Mouse (Mus musculus) liver, embryonic 15.5 days (tissue): Measurements from ENCODE around the gene Zfp46. TPM values are rescaled to one million over a fixed set of nuclear protein-coding genes. Genes with fewer than 3 reads are reported as not detected.
A peak's percentile ranks its signal among the peaks of the same experiment; 100 is the strongest.

Experiments
- ATAC-seq: fragments of 200-750 bp; cut with Nextera tagmentation; 2 replicates; pipeline ENCODE4 v1.8.0; 2017; ENCODE audit warnings: moderate number of reproducible peaks, mild to moderate bottlenecking, moderate library complexity; ENCODE audit not compliant: insufficient read depth
- H3K27ac ChIP-seq: fragments of 300-500 bp; sonication (generic); replicated peaks from 2 replicates; pipeline ENCODE4 v1.5.1; 2015; ENCODE audit warnings: mild to moderate bottlenecking, inconsistent platforms
- H3K27me3 ChIP-seq: fragments of 300-500 bp; sonication (generic); 2 replicates; pipeline ENCODE4 v1.6.1; 2015; ENCODE audit warnings: mild to moderate bottlenecking, inconsistent platforms
- H3K36me3 ChIP-seq: fragments of 300-500 bp; sonication (generic); replicated peaks from 2 replicates; pipeline ENCODE4 v1.6.1; 2015; ENCODE audit warnings: moderate library complexity, mild to moderate bottlenecking, inconsistent platforms
- H3K4me1 ChIP-seq: fragments of 300-500 bp; sonication (generic); replicated peaks from 2 replicates; pipeline ENCODE4 v1.6.1; 2015; ENCODE audit warnings: inconsistent platforms
- H3K4me2 ChIP-seq: fragments of 300-500 bp; sonication (generic); 2 replicates; pipeline ENCODE4 v1.6.1; 2015; ENCODE audit warnings: moderate library complexity, mild to moderate bottlenecking, inconsistent platforms
- H3K4me3 ChIP-seq: fragments of 300-500 bp; sonication (generic); replicated peaks from 2 replicates; pipeline ENCODE4 v1.5.1; 2015; ENCODE audit warnings: mild to moderate bottlenecking, inconsistent platforms
- H3K9ac ChIP-seq: fragments of 300-500 bp; sonication (generic); 2 replicates; pipeline ENCODE4 v1.6.1; 2015; ENCODE audit warnings: moderate library complexity, mild to moderate bottlenecking, inconsistent platforms
- H3K9me3 ChIP-seq: fragments of 300-500 bp; sonication (generic); replicated peaks from 2 replicates; pipeline ENCODE4 v1.6.1; 2016; ENCODE audit warnings: inconsistent platforms
- WGBS: fragments of 180-500 bp; shearing (Covaris S2); methylation state at CpG from one replicate; pipeline ENCODE4 v1.1.7; 2015; ENCODE audit warnings: mixed read lengths; ENCODE audit not compliant: insufficient replicate concordance; 5-methylcytosine and 5-hydroxymethylcytosine counted together
- polyA plus RNA-seq: library from polyadenylated mRNA; unstranded; fragments of >200 nt; fragmentation: Nextera tagmentation; extraction: Ambion mirVana; gene quantifications from 2 replicates; pipeline ENCODE4 v1.2.1, GENCODE M21; 2015

The Zfp46 gene
- polyA plus RNA-seq, 1 experiment from 2014 or later = 2.6 TPM

DNA sequence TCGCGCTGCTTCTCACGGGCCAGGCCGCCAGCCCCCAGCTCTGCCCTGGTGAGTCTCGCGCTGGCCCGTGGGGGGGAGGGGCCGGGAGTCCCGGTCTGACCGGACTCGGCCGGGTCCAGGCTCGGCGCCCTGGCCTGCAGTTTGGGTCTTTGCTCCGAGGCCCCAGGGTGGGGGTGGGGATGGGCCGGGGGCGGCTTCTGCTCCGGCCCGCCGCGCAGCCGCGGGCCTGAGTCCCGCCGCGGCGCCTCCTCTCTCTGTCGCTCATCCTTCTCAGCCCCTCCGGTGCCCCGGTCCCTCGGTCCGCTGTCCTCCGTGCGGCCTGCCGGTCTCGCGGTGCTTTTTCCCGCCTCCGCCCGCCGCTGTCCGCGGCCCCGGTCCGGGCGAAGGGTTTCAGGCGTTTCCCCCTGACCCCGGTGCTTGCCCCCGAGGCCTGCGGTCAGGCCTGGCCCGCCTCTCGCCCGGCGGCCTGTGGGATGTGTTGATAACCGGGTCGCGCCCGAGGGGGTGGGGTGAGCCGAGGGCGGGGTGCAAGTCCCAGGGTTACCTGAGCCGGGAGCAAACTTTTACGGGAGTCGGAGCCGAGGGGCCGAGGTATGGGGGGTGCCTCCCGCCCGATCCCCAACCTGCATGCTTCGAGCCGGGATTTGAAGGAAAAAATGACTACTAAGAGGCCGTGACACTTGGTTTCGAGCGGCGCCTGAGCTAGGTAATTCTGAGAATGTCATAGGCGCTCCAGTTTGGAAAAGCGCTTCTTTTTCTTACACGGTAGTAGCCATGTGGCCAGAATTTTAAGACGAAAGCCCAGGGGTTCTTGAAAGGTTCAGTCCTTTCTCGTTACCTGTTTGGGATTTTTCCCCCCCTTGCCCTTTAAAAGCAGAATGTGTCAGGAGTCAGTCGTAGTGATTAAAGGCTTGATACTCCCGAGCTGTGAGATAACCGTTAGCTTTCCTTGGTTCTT lies 26.8 kb downstream of the Zfp46 start:
- peak overlapping the region; percentile 98 for H3K9ac ChIP-seq
- peak overlapping the region; percentile 96 for H3K4me2 ChIP-seq
- peak; percentile 81 for ATAC-seq
- H3K27me3 ChIP-seq = peaks cover 11% of the 10 kb centered on the region; the same call in 1 of the 2 replicates
- peak overlapping the region; percentile 88 for H3K4me3 ChIP-seq
- no peaks in the 10 kb centered on the region for H3K9me3 ChIP-seq
- under 1% methylated on average over 81 of the region's 81 CpGs for WGBS
- peaks cover 32% of the 10 kb centered on the region for H3K4me1 ChIP-seq
- peak overlapping the region; percentile 98 for H3K27ac ChIP-seq
- peaks cover 2% of the 10 kb centered on the region for H3K36me3 ChIP-seq

DNA sequence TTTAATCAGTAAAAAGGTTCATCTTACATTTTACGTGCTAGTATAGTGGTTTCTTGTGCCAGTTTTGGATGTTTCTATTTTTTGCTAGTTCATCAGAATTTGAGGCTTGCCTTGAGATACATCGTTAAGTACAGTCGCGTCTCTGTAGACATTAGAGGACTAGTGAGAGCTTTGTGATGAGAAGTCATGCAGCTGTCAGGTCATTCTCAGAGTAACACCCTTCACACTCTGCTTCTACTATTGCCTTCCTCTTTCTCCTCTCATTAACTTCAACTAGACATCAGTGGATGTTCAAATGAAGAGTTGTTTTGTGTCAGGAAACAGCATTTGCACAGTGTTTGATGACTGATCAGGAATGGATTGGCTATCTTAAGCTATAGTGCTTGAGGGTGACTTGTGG lies 28.1 kb downstream of the Zfp46 start:
- 12% methylated on average over 4 of the region's 4 CpGs for WGBS
- 0 out of 2 replicates have a peak, but pooled peaks cover under 1% of the 10 kb centered on the region for H3K27me3 ChIP-seq
- H3K27ac ChIP-seq = peak overlapping the region; percentile 98
- peak overlapping the region; percentile 96 for H3K4me2 ChIP-seq
- H3K36me3 ChIP-seq = peaks cover 15% of the 10 kb centered on the region
- H3K4me1 ChIP-seq = peaks cover 32% of the 10 kb centered on the region
- H3K9ac ChIP-seq = peak overlapping the region; percentile 98
- H3K4me3 ChIP-seq = peak overlapping the region; percentile 88
- H3K9me3 ChIP-seq = no peaks in the 10 kb centered on the region
- no peak for ATAC-seq

DNA sequence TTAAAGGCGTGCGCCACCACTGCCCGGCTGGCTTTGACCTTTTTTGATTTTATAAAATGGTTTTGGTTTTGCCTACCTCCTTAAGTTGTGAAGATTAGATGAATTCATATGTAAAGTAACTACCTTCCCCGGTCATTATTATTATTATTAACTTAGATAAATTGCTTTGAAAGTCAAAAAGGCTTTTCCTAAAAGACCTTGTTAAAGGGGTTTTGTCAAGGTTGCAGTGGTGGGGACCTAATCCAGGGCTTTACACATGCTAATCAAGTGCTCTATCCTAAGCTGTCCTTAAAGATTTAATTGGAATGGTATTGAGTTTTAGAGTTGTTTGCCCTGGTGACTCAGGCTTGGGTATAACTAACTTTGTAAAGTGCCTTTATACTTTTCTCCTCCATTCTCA lies 33.2 kb downstream of the Zfp46 start:
- Histone ChIP-seq H3K36me3 (peaks cover 63% of the 10 kb centered on the region), H3K9me3 (no peaks in the 10 kb centered on the region), H3K9ac (no peak overlapping the region), H3K27ac (no peak overlapping the region), H3K4me3 (no peak overlapping the region), H3K4me1 (peaks cover 9% of the 10 kb centered on the region), H3K4me2 (no peak overlapping the region), H3K27me3 (no peaks in the 10 kb centered on the region)
- WGBS = 93% methylated on average over 4 of the region's 4 CpGs
- ATAC-seq = no peak

DNA sequence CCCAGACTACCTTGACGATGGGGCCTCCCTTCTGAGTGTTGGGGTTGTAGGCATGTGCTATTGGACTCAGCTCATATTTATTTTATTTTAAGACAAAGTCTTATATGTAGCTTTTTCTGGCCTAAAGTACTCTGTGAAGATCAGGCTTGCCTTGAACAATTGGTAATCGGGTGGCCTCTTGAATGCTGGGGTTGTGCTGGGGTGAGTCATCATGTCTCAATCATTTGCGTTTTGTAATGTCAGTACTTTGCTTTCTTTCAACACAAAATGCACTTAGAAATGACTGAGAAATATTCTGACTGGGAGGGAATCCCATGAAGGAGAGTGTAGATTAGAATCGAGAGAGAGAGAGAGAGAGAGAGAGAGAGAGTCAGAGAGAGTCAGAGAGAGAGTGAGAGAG lies 35.5 kb downstream of the Zfp46 start:
- Histone ChIP-seq H3K4me1 (no peaks in the 10 kb centered on the region), H3K36me3 (peaks cover 85% of the 10 kb centered on the region), H3K9me3 (no peaks in the 10 kb centered on the region), H3K4me3 (no peak overlapping the region), H3K27ac (no peak overlapping the region), H3K4me2 (no peak overlapping the region), H3K9ac (no peak overlapping the region), H3K27me3 (no peaks in the 10 kb centered on the region)
- WGBS = 79% methylated on average over 4 of the region's 4 CpGs
- no peak for ATAC-seq

DNA sequence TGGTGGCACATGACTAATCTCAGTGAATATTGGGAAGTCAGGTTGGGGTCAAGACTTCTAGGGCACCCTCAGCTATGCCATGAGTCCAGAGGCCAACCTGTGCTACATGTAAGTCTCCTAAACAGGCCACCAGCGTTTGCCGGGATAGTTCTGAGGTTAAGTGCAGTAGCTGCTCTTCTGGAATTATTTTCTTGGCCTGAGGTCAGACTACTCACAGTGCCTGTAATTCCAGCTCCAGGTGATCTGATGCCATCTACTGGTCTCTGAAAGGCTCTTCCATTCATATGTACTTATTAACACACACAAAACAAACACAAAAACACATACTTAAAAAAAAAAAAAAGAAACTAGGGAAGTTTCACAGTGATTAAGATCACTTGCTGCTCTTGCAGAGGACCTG lies 39.7 kb downstream of the Zfp46 start:
- peaks cover 87% of the 10 kb centered on the region for H3K36me3 ChIP-seq
- H3K27ac ChIP-seq = no peak overlapping the region
- no peak overlapping the region for H3K4me3 ChIP-seq
- H3K9me3 ChIP-seq = no peaks in the 10 kb centered on the region
- no peak overlapping the region for H3K4me2 ChIP-seq
- no peaks in the 10 kb centered on the region for H3K4me1 ChIP-seq
- no peak for ATAC-seq
- H3K9ac ChIP-seq = no peak overlapping the region
- 87% methylated on average over 2 of the region's 2 CpGs for WGBS
- no peaks in the 10 kb centered on the region for H3K27me3 ChIP-seq

DNA sequence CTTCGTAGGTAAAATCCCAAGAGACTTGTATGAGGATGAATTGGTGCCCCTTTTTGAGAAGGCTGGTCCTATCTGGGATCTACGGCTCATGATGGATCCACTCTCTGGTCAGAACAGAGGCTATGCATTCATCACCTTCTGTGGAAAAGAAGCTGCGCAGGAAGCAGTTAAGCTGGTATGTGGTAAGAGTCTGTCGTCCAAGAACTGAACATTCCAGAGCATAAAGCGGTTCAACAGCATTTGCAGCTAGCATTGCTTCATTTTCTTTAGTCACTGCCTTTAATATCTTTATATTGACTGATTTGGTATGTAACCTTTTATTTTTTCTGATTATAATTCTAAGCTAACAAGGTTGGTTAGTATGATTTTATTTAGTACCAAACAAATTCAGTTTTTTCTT lies 42.8 kb downstream of the Zfp46 start:
- H3K9ac ChIP-seq = no peak overlapping the region
- no peak overlapping the region for H3K4me2 ChIP-seq
- no peak overlapping the region for H3K4me3 ChIP-seq
- H3K27me3 ChIP-seq = no peaks in the 10 kb centered on the region
- no peaks in the 10 kb centered on the region for H3K9me3 ChIP-seq
- no peak overlapping the region for H3K27ac ChIP-seq
- no peaks in the 10 kb centered on the region for H3K4me1 ChIP-seq
- WGBS = 83% methylated on average over 5 of the region's 5 CpGs
- ATAC-seq = no peak
- H3K36me3 ChIP-seq = peaks cover 80% of the 10 kb centered on the region

DNA sequence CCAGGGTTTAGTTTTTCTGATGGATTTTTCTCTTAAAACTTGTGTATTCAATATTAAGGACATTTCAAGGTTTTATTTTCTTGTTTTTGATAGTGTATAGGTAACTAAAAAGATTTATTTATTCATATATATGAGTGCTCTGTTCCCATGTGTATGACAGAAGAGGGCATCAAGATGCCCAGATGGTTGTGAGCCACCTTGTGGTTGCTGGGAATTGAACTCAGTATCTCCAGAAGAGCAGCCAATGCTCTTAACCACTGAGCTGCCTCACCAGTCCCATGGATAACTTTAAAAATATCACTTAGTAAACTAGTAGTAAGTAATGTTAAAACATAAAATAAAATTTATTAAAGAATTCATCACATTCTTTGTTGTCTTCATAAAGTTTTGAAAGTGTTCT lies 43.6 kb downstream of the Zfp46 start:
- Histone ChIP-seq H3K9ac (no peak overlapping the region), H3K27ac (no peak overlapping the region), H3K27me3 (no peaks in the 10 kb centered on the region), H3K4me3 (no peak overlapping the region), H3K4me1 (no peaks in the 10 kb centered on the region), H3K9me3 (no peaks in the 10 kb centered on the region), H3K4me2 (no peak overlapping the region), H3K36me3 (peaks cover 80% of the 10 kb centered on the region)
- ATAC-seq = no peak

DNA sequence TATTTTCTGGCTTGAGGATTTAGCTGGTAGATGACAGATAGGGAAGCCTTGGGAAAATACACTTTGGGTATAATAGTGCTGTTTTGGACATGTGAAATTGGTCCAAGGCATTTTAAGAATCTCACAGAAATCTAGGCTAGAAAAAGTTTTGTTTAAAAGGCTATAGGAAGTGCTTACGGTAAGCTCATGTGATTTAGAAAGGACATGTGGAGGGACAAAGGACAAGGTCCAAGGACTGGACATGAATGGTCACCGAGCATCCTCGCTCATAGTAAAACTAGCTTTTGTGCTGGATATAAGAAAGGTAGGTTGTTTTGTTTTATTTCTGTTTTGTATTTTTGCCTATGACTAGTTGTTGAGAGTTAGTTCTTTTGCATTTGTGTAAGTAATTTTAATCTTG lies 47.2 kb downstream of the Zfp46 start:
- Histone ChIP-seq H3K36me3 (peaks cover 74% of the 10 kb centered on the region), H3K27me3 (no peaks in the 10 kb centered on the region), H3K9ac (no peak overlapping the region), H3K4me2 (no peak overlapping the region), H3K9me3 (no peaks in the 10 kb centered on the region), H3K27ac (no peak overlapping the region), H3K4me1 (no peaks in the 10 kb centered on the region), H3K4me3 (no peak overlapping the region)
- WGBS = 86% methylated on average over 3 of the region's 3 CpGs
- no peak for ATAC-seq

DNA sequence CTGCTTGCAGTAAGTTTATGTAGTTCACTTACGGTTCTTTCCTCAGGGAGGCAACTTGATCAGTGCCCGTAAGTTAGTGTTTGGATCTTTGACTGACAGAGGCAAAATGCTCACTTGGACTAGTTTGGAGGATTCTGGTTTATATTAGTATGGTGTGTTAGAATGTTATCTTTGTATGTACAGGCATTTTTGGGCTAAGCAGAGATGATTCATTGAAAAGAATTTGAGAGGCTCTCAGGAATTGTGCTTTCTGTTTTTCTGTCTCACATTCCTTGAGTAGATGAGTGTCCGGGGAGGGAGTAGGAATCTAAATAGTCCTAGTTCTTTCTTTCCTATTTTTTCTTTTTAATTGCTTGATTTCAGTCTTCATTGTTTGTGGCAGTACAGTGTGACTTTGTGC lies 48.7 kb downstream of the Zfp46 start:
- 85% methylated on average over 3 of the region's 3 CpGs for WGBS
- H3K4me1 ChIP-seq = no peaks in the 10 kb centered on the region
- no peak overlapping the region for H3K4me2 ChIP-seq
- H3K36me3 ChIP-seq = peaks cover 73% of the 10 kb centered on the region
- ATAC-seq = no peak
- no peaks in the 10 kb centered on the region for H3K9me3 ChIP-seq
- H3K9ac ChIP-seq = no peak overlapping the region
- no peak overlapping the region for H3K4me3 ChIP-seq
- no peaks in the 10 kb centered on the region for H3K27me3 ChIP-seq
- H3K27ac ChIP-seq = no peak overlapping the region

DNA sequence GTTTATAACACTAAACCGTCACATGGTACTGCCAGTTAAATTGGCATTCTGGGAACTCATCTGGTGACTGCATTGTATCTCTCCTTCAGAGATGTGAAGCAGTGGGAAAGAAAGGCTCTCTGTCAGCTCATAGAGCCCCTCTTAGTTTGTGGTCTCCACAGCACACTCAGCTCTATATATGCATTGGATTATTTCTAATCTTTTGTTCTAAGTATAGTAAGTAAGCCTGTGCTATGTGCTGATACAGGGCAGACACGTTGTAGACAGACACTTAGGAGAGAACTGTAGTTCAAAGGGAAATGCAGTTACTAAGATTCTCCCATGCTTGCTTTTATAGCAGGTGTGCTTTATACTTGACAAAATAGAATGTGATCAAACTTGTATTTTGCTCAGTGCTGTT lies 50.6 kb downstream of the Zfp46 start:
- H3K27me3 ChIP-seq = no peaks in the 10 kb centered on the region
- H3K36me3 ChIP-seq = peaks cover 75% of the 10 kb centered on the region
- H3K4me2 ChIP-seq = no peak overlapping the region
- H3K4me3 ChIP-seq = no peak overlapping the region
- ATAC-seq = no peak
- no peaks in the 10 kb centered on the region for H3K4me1 ChIP-seq
- no peak overlapping the region for H3K9ac ChIP-seq
- no peaks in the 10 kb centered on the region for H3K9me3 ChIP-seq
- WGBS = 56% methylated on average over 2 of the region's 2 CpGs
- H3K27ac ChIP-seq = no peak overlapping the region

DNA sequence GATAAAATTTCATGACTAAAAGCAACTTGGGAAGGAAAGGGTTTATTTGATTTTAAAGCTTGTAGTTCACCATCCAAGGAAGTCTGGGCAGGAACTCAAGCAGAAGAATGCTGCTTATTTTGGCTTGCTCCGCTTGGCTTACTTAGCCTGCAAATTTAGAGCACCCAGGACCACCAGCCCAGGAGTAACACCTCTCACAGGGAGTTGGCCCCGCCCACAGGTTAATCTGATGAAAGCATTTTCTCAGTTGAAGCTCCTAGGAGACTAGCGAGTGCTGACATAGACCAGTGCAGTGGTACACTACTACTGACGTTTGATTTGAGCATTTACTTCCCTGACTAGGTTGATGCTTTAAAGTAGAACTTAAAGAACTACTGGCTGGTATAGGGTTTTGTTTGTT lies 52.6 kb downstream of the Zfp46 start:
- no peak overlapping the region for H3K9ac ChIP-seq
- no peaks in the 10 kb centered on the region for H3K4me1 ChIP-seq
- no peak overlapping the region for H3K4me2 ChIP-seq
- H3K27ac ChIP-seq = no peak overlapping the region
- no peaks in the 10 kb centered on the region for H3K9me3 ChIP-seq
- no peak for ATAC-seq
- no peak overlapping the region for H3K4me3 ChIP-seq
- peaks cover 70% of the 10 kb centered on the region for H3K36me3 ChIP-seq
- 62% methylated on average over 4 of the region's 4 CpGs for WGBS
- H3K27me3 ChIP-seq = no peaks in the 10 kb centered on the region
